Mouse (Mus musculus) B cell, adult 2 months (primary cell): ENCODE measurements at regions not wholly inside any gene's neighbourhood (a gene's known extent, or its start where the extent isn't known, plus 50 kb on each side); places are given as distances from the start of the nearest gene placed in this dataset.

Experiments used
- DNase-seq, 2 experiments: peaks; one replicate each; pipeline ENCODE4 v3.0.0; 2022

- DNase-seq = peak; percentile 77 to 82
These were observed 94.9 kb upstream of the St8sia4 start for GRCm38 (mm10) chr1:95762244-95762643.

DNA sequence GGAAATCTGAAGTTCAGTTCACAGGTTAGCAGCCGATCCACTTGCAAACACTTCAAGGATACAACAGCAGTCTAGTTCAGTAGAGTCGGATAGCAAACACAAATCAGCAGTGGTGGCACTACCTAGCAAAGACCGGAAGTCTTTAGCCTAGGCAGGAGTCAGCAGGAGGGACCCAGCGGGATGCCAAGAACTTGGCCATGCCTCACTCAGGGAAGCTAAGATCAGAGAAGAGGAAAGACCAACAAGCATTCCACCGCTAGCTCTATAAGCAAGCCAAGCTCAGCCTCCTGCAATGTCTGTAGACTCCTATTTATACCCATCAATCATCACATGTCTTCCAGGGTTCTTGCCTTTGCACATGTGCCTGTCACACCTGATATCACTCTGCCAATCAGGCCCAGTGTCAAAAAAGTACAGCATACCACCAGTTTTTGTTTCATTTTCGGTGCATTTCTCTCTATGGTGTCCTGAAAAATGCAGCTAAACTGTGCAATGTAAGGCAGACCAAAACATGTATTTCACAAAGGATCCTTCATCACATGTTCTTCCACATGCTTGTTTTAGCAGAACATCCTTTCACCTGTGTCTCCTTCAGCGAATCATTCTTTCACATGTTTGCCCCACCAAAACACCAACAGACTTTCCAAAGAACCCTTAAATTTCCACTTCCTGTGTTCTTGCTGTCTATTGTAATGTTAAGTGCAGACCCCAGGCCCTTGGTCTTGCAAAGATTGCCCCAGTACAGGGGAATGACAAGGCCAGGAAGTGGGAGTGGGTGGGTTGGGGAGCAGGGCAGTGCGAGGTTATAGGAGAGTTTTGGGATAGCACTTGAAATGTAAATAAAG lies 86.9 kb upstream of the St8sia4 start:
- peak; percentile 9 to 15 for DNase-seq

- no peak for DNase-seq
These were observed 86.1 kb upstream of the St8sia4 start for GRCm38 (mm10) chr1:95753517-95753916.

GRCm38 (mm10) chr1:95748940-95749339 lies 81.6 kb upstream of the St8sia4 start:
- DNase-seq = no peak

DNA sequence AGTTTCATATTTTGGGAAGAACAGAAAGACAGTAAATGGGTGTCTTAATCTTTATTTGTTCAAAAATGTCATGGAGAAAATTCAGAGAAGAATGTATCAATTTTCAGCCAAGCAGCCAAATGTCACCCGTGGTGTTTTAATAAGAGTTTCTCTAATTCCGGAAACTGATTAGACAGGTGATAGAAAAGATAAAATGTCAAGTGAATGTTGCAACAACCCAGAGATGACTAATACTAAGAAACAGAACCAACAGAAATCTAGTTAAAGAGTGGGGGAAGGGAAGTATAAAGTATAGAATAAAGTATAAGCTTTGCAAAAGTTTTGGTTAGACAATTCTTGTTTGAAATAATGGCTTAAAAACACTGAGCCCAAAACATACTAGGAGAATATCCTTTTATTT lies 79.9 kb upstream of the St8sia4 start:
- no peak for DNase-seq

- no peak for DNase-seq
These were observed 77.1 kb upstream of the St8sia4 start for GRCm38 (mm10) chr1:95744446-95744845.

DNA sequence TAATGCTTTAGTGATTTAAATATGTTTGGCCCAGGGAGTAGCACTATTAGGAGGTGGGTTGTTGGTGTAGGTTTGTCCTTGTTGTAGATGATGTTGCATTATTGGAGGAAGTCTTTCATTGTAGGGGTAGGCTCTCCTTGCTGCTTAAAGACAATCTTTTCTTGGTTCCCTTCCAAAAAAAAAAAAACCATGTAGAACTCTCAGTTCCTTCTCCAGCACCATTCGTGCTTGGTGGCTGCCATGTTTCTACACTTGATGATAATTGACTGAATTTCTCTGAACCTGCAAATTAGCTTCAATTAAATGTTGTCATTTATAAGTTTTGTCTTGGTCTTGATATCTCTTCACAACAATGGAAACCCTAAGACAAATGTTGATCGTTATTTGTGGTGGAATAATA lies 76.0 kb upstream of the St8sia4 start:
- DNase-seq = no peak

- DNase-seq = no peak
These were observed 52.1 kb upstream of the St8sia4 start for GRCm38 (mm10) chr1:95719449-95719848.

- no peak for DNase-seq
These were observed 51.4 kb upstream of the St8sia4 start for GRCm38 (mm10) chr1:95718794-95719193.
